Mouse (Mus musculus) thymus, postnatal 0 days (tissue): ENCODE data around the gene Clec4b2. TPM values are rescaled to one million over a fixed set of nuclear protein-coding genes. Genes with fewer than 3 reads are reported as not detected.

ENCODE experiments used
- polyA plus RNA-seq: library from polyadenylated mRNA; unstranded; fragments of >200 nt; fragmentation: Nextera tagmentation; extraction: Ambion mirVana; gene quantifications from 2 replicates; pipeline ENCODE4 v1.2.1, GENCODE M21; 2015

The Clec4b2 gene
- polyA plus RNA-seq, 1 experiment from 2014 or later: 0.12 TPM

Other genes with a start within 250 kb of the Clec4b2 start
- gene Clec4a3, start 220.4 kb upstream of the Clec4b2 start, polyA plus RNA-seq: 8.6 and 12.6 TPM in 2 replicates
- gene Clec4a4, start 182.5 kb upstream of the Clec4b2 start, polyA plus RNA-seq: 0.18 and 0.35 TPM in 2 replicates
- 0.38 and 0.72 TPM in 2 replicates for gene Clec4b1, start 122.9 kb upstream of the Clec4b2 start, polyA plus RNA-seq
- 8.8 and 9.5 TPM in 2 replicates for gene Clec4a2, start 66.5 kb upstream of the Clec4b2 start, polyA plus RNA-seq
- gene Clec4n, start 57.0 kb downstream of the Clec4b2 start, polyA plus RNA-seq: 39.2 and 42.2 TPM in 2 replicates
- 0.66 and 1.6 TPM in 2 replicates for gene Clec4d, start 89.2 kb downstream of the Clec4b2 start, polyA plus RNA-seq
- gene Clec4e, start 117.0 kb downstream of the Clec4b2 start, polyA plus RNA-seq: 0.43 and 0.49 TPM in 2 replicates
- not detected in 2 replicates for gene Vmn2r19, start 135.4 kb downstream of the Clec4b2 start, polyA plus RNA-seq
- gene Vmn2r20, start 245.2 kb downstream of the Clec4b2 start, polyA plus RNA-seq: not detected in 2 replicates